Mouse (Mus musculus) gastrocnemius, adult 8-10 months (tissue): ENCODE measurements around the gene Adcy5. TPM values are rescaled to one million over a fixed set of nuclear protein-coding genes. Genes with fewer than 3 reads are reported as not detected.

Experiments used
- DNase-seq, 2 experiments: peaks; one replicate each; pipeline ENCODE4 v3.0.0; 2022; ENCODE audit warnings: low spot score in 2 of 2
- total RNA-seq, 4 experiments: library from RNA; stranded (reverse); gene quantifications; 2 replicates each; pipeline ENCODE4 v1.2.4; 2022

Gene Adcy5
- total RNA-seq, 4 experiments from 2014 or later: 1.2 to 2.9 (median 1.9) TPM

GRCm38 (mm10) chr16:35315496-35315895, 160.8 kb downstream of the Adcy5 start:
- DNase-seq: no peak

GRCm38 (mm10) chr16:35316856-35317264, 162.2 kb downstream of the Adcy5 start:
- no peak for DNase-seq

GRCm38 (mm10) chr16:35317460-35317859, 162.8 kb downstream of the Adcy5 start:
- DNase-seq: no peak

GRCm38 (mm10) chr16:35318397-35318796, 163.7 kb downstream of the Adcy5 start:
- no peak for DNase-seq

- DNase-seq: no peak
Observed at GRCm38 (mm10) chr16:35319335-35319734, 164.7 kb downstream of the Adcy5 start.

- DNase-seq: no peak
Observed at GRCm38 (mm10) chr16:35319773-35320172, 165.1 kb downstream of the Adcy5 start.

- DNase-seq: no peak
Observed at GRCm38 (mm10) chr16:35330451-35330850, 175.8 kb downstream of the Adcy5 start.

Other genes starting within 250 kb of the Adcy5 start
- 1 to 10 TPM; 1.0 to 4.1 (median 2.4) TPM for gene Hacd2, start 132.4 kb upstream of the Adcy5 start, total RNA-seq
- gene Sec22a, start 209.0 kb downstream of the Adcy5 start, total RNA-seq: 1 to 10 TPM; 4.0 to 7.1 (median 5.6) TPM